Mouse (Mus musculus) bone marrow macrophage, adult 2 months (primary cell): ENCODE data around the gene Fam187b.

Source experiments
- CTCF ChIP-seq: IDR thresholded peaks from 2 replicates; pipeline ENCODE4 v1.5.1; 2012; ENCODE audit warnings: low read depth, mild to moderate bottlenecking, low read length, moderate library complexity
- POLR2A ChIP-seq: IDR thresholded peaks from 2 replicates; pipeline ENCODE4 v1.6.1; 2012; ENCODE audit warnings: mild to moderate bottlenecking, low read depth, low read length, borderline replicate concordance

DNA sequence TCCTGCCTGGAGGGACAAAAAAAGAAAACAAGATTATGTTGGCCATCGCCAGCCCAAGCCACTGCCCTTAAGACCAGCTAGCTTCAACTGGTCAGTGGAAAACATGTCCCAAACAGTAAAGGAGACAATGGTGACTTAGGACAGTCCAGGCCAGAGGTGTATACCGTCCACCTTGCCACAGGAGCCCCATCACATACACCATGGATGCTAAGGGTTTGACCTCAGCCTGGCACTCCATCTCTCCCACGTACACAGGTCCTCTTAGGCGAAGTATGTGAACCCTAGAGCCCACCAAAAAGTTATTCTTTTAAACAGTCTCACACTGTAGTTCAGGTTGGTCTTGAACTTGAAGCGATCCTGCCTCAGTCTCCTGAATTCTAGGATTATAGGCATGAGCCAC, 10.7 kb upstream of the Fam187b start:
- TF ChIP-seq CTCF (no peak), POLR2A (no peak)
